Mouse (Mus musculus) E14TG2a.4 (cell line): ENCODE data around the gene Chrna1.

Source experiments
- H3K27me3 ChIP-seq: 2 replicates; pipeline ENCODE4 v1.6.1; 2014; ENCODE audit warnings: low read length, control low read depth; ENCODE audit not compliant: insufficient read depth
- H3K36me3 ChIP-seq: 2 replicates; pipeline ENCODE4 v1.6.1; 2014; ENCODE audit warnings: low read length, control low read depth; ENCODE audit not compliant: insufficient read depth
- H3K4me1 ChIP-seq: replicated peaks from 2 replicates; pipeline ENCODE4 v1.6.1; 2014; ENCODE audit warnings: low read depth, low read length, control low read depth
- H3K4me3 ChIP-seq: replicated peaks from 2 replicates; pipeline ENCODE4 v1.5.1; 2014; ENCODE audit warnings: mild to moderate bottlenecking, low read length
- H3K9me3 ChIP-seq: 2 replicates; pipeline ENCODE4 v1.6.1; 2014; ENCODE audit warnings: low read length, control low read depth
- CTCF ChIP-seq: conservative IDR thresholded peaks from 2 replicates; pipeline ENCODE4 v1.5.1; 2014; ENCODE audit warnings: low read length
- NANOG ChIP-seq: IDR thresholded peaks from 2 replicates; pipeline ENCODE4 v1.6.1; 2014; ENCODE audit warnings: borderline replicate concordance, low read length, mixed read lengths
- POU5F1 ChIP-seq: IDR thresholded peaks from 2 replicates; pipeline ENCODE4 v1.6.1; 2014; ENCODE audit warnings: low read length, borderline replicate concordance

Chrna1 gene

GRCm38 (mm10) chr2:73585347-73585831 lies 5.3 kb upstream of the Chrna1 start:
- Histone ChIP-seq H3K4me3 (peak overlapping the region; percentile 43), H3K9me3 (no peaks in the 10 kb centered on the region), H3K36me3 (no peaks in the 10 kb centered on the region), H3K27me3 (peaks cover 27% of the 10 kb centered on the region), H3K4me1 (peaks cover 24% of the 10 kb centered on the region)
- TF ChIP-seq POU5F1, result no peak
- TF ChIP-seq CTCF, result no peak
- no peak for TF ChIP-seq NANOG

- Histone ChIP-seq H3K9me3 (no peaks in the 10 kb centered on the region), H3K27me3 (peaks cover 27% of the 10 kb centered on the region), H3K4me1 (peaks cover 19% of the 10 kb centered on the region), H3K4me3 (peak overlapping the region; percentile 43), H3K36me3 (no peaks in the 10 kb centered on the region)
- no peak for TF ChIP-seq NANOG
- TF ChIP-seq CTCF, result peak; percentile 15
Observed at GRCm38 (mm10) chr2:73584645-73585346, 4.7 kb upstream of the Chrna1 start.

- no peak overlapping the region for H3K4me3 ChIP-seq
- TF ChIP-seq CTCF (no peak), POU5F1 (no peak), NANOG (no peak)
- peaks cover 11% of the 10 kb centered on the region; the same call in 1 of the 2 replicates for H3K27me3 ChIP-seq
Observed at GRCm38 (mm10) chr2:73580720-73581119, 582 bp upstream of the Chrna1 start.

GRCm38 (mm10) chr2:73579168-73579567 lies 970 bp downstream of the Chrna1 start:
- H3K9me3 ChIP-seq, result no peaks in the 10 kb centered on the region
- TF ChIP-seq POU5F1 (no peak), NANOG (no peak), CTCF (no peak)
- no peak overlapping the region for H3K4me3 ChIP-seq
- peaks cover 9% of the 10 kb centered on the region for H3K4me1 ChIP-seq
- H3K27me3 ChIP-seq, result peaks cover 9% of the 10 kb centered on the region; the same call in 1 of the 2 replicates
- no peaks in the 10 kb centered on the region for H3K36me3 ChIP-seq

More at GRCm38 (mm10) chr2:73580720-73581119, 582 bp upstream of the Chrna1 start:
- no peaks in the 10 kb centered on the region for H3K9me3 ChIP-seq
- H3K4me1 ChIP-seq, result peaks cover 18% of the 10 kb centered on the region
- no peaks in the 10 kb centered on the region for H3K36me3 ChIP-seq

- H3K4me1 ChIP-seq, result peaks cover 16% of the 10 kb centered on the region; the same call in 1 of the 2 replicates
- TF ChIP-seq NANOG (no peak), CTCF (no peak), POU5F1 (no peak)
- H3K36me3 ChIP-seq, result no peaks in the 10 kb centered on the region
- H3K27me3 ChIP-seq, result peaks cover 3% of the 10 kb centered on the region; the same call in 1 of the 2 replicates
- H3K4me3 ChIP-seq, result no peak overlapping the region
- no peaks in the 10 kb centered on the region for H3K9me3 ChIP-seq
Observed at GRCm38 (mm10) chr2:73574418-73574817, 5.7 kb downstream of the Chrna1 start.

GRCm38 (mm10) chr2:73573556-73573955 lies 6.6 kb downstream of the Chrna1 start:
- TF ChIP-seq NANOG, result no peak
- no peaks in the 10 kb centered on the region for H3K9me3 ChIP-seq
- H3K27me3 ChIP-seq, result peaks cover 4% of the 10 kb centered on the region; the same call in 1 of the 2 replicates
- H3K4me3 ChIP-seq, result no peak overlapping the region
- peaks cover 16% of the 10 kb centered on the region; the same call in 1 of the 2 replicates for H3K4me1 ChIP-seq
- H3K36me3 ChIP-seq, result no peaks in the 10 kb centered on the region

GRCm38 (mm10) chr2:73572539-73573372 lies 7.4 kb downstream of the Chrna1 start:
- H3K27me3 ChIP-seq, result peaks cover 6% of the 10 kb centered on the region; the same call in 1 of the 2 replicates
- no peaks in the 10 kb centered on the region for H3K9me3 ChIP-seq
- peaks cover 16% of the 10 kb centered on the region; the same call in 1 of the 2 replicates for H3K4me1 ChIP-seq
- H3K4me3 ChIP-seq, result no peak overlapping the region
- H3K36me3 ChIP-seq, result no peaks in the 10 kb centered on the region
- peak; percentile 92 for TF ChIP-seq CTCF
- TF ChIP-seq POU5F1, result no peak
- no peak for TF ChIP-seq NANOG

- no peaks in the 10 kb centered on the region for H3K9me3 ChIP-seq
- H3K4me3 ChIP-seq, result no peak overlapping the region
- H3K4me1 ChIP-seq, result peaks cover 16% of the 10 kb centered on the region; the same call in 1 of the 2 replicates
- TF ChIP-seq NANOG, result no peak
- no peak for TF ChIP-seq POU5F1
- no peak for TF ChIP-seq CTCF
- peaks cover 6% of the 10 kb centered on the region; the same call in 1 of the 2 replicates for H3K27me3 ChIP-seq
- no peaks in the 10 kb centered on the region for H3K36me3 ChIP-seq
Observed at GRCm38 (mm10) chr2:73571901-73572300, 8.2 kb downstream of the Chrna1 start.

- 0 out of 2 replicates have a peak, but pooled peaks cover 2% of the 10 kb centered on the region for H3K27me3 ChIP-seq
- peaks cover 22% of the 10 kb centered on the region; the same call in 1 of the 2 replicates for H3K4me1 ChIP-seq
- TF ChIP-seq POU5F1, result no peak
- no peak for TF ChIP-seq NANOG
- no peak for TF ChIP-seq CTCF
- H3K9me3 ChIP-seq, result no peaks in the 10 kb centered on the region
- H3K36me3 ChIP-seq, result no peaks in the 10 kb centered on the region
- no peak overlapping the region for H3K4me3 ChIP-seq
Observed at GRCm38 (mm10) chr2:73571304-73571703, 8.8 kb downstream of the Chrna1 start.
